Mouse (Mus musculus) limb, embryonic 14.5 days (tissue): ENCODE results near the gene Cnot8. TPM values are rescaled to one million over a fixed set of nuclear protein-coding genes. Genes with fewer than 3 reads are reported as not detected.

Experiments
- ATAC-seq: fragments of 200-750 bp; cut with Nextera tagmentation; 2 replicates; pipeline ENCODE4 v1.8.0; 2017; ENCODE audit warnings: low read depth, moderate number of reproducible peaks, moderate TSS enrichment; ENCODE audit not compliant: low FRiP score
- DNase-seq: peaks from one replicate; pipeline ENCODE4 v3.0.0-alpha.2; 2015; ENCODE audit warnings: low spot score
- H3K27ac ChIP-seq: fragments of 300-500 bp; sonication (generic); replicated peaks from 2 replicates; pipeline ENCODE4 v1.5.1; 2014; ENCODE audit warnings: low read depth, mild to moderate bottlenecking, low read length, moderate library complexity, mixed read lengths
- H3K27me3 ChIP-seq: fragments of 300-500 bp; sonication (generic); 2 replicates; pipeline ENCODE4 v1.6.1; 2014; ENCODE audit warnings: low read length, mixed read lengths; ENCODE audit not compliant: control insufficient read depth, insufficient read depth
- H3K36me3 ChIP-seq: fragments of 300-500 bp; sonication (generic); 2 replicates; pipeline ENCODE4 v1.6.1; 2014; ENCODE audit warnings: mild to moderate bottlenecking, low read length, moderate library complexity, mixed read lengths; ENCODE audit not compliant: control insufficient read depth, insufficient read depth
- H3K4me1 ChIP-seq: fragments of 300-500 bp; sonication (generic); 2 replicates; pipeline ENCODE4 v1.6.1; 2014; ENCODE audit warnings: antibody characterized with exemption, low read length, mixed read lengths; ENCODE audit not compliant: control insufficient read depth, insufficient read depth
- H3K4me2 ChIP-seq: fragments of 300-500 bp; sonication (generic); replicated peaks from 2 replicates; pipeline ENCODE4 v1.6.1; 2014; ENCODE audit warnings: low read depth, mild to moderate bottlenecking, low read length, moderate library complexity; ENCODE audit not compliant: severe bottlenecking
- H3K4me3 ChIP-seq: fragments of 300-500 bp; sonication (generic); replicated peaks from 2 replicates; pipeline ENCODE4 v1.5.1; 2014; ENCODE audit warnings: low read length
- H3K9ac ChIP-seq: fragments of 300-500 bp; sonication (generic); 2 replicates; pipeline ENCODE4 v1.6.1; 2014; ENCODE audit warnings: mild to moderate bottlenecking, low read depth, low read length, moderate library complexity; ENCODE audit not compliant: severe bottlenecking
- H3K9me3 ChIP-seq: fragments of 300-500 bp; sonication (generic); 2 replicates; pipeline ENCODE4 v1.6.1; 2016; ENCODE audit warnings: low read length; ENCODE audit not compliant: control insufficient read depth
- POLR2A ChIP-seq: fragments of 200-500 bp; IDR thresholded peaks from 2 replicates; pipeline ENCODE4 v1.8.0; 2012; ENCODE audit warnings: inconsistent platforms, mild to moderate bottlenecking, moderate library complexity, borderline replicate concordance; ENCODE audit not compliant: insufficient read depth, insufficient read length; ENCODE audit errors: extremely low read depth
- WGBS: fragments of 180-500 bp; shearing (Covaris S2); extraction: QIAGEN DNeasy Blood & Tissue Kit; methylation state at CpG from one replicate; pipeline ENCODE4 v1.1.7; 2014; 5-methylcytosine and 5-hydroxymethylcytosine counted together
- polyA plus RNA-seq, 2 experiments: library from polyadenylated mRNA; depleted of rRNA in 1 of 2; stranded (reverse) in 1 of 2; unstranded in 1 of 2; fragments of >200 nt; fragmentation: Nextera tagmentation in 1 of 2; extraction: Ambion mirVana in 1 of 2; gene quantifications; 2 replicates each; pipeline versions ENCODE4 v1.2.1 to v1.2.3; 2012 to 2014

Cnot8 gene
- polyA plus RNA-seq, 2 experiments: 90.1 to 97.2 TPM

- no peak for ATAC-seq
- WGBS: 91% methylated on average over 11 of the region's 11 CpGs
- Histone ChIP-seq H3K4me2 (no peak overlapping the region), H3K27ac (no peak overlapping the region), H3K4me3 (no peak overlapping the region), H3K27me3 (no peaks in the 10 kb centered on the region), H3K36me3 (peaks cover 87% of the 10 kb centered on the region), H3K4me1 (no peaks in the 10 kb centered on the region), H3K9me3 (no peaks in the 10 kb centered on the region), H3K9ac (no peak overlapping the region)
- TF ChIP-seq POLR2A: no peak
- DNase-seq: no peak
These were observed 34.9 kb downstream of the Cnot8 start for GRCm38 (mm10) chr11:58138821-58139220.

- H3K9ac ChIP-seq: no peak overlapping the region
- 91% methylated on average over 3 of the region's 3 CpGs for WGBS
- no peak for DNase-seq
- H3K36me3 ChIP-seq: peaks cover 87% of the 10 kb centered on the region
- no peak overlapping the region for H3K27ac ChIP-seq
- no peak overlapping the region for H3K4me2 ChIP-seq
- no peaks in the 10 kb centered on the region for H3K9me3 ChIP-seq
- no peak for ATAC-seq
- no peaks in the 10 kb centered on the region for H3K27me3 ChIP-seq
- H3K4me3 ChIP-seq: no peak overlapping the region
- no peaks in the 10 kb centered on the region for H3K4me1 ChIP-seq
- no peak for TF ChIP-seq POLR2A
These were observed 35.5 kb downstream of the Cnot8 start for GRCm38 (mm10) chr11:58139466-58139865.

GRCm38 (mm10) chr11:58143704-58144426 lies 39.9 kb downstream of the Cnot8 start:
- H3K27me3 ChIP-seq: no peaks in the 10 kb centered on the region
- no peaks in the 10 kb centered on the region for H3K4me1 ChIP-seq
- peaks cover 89% of the 10 kb centered on the region for H3K36me3 ChIP-seq
- DNase-seq (no peak), ATAC-seq (no peak)
- no peaks in the 10 kb centered on the region for H3K9me3 ChIP-seq
- H3K4me3 ChIP-seq: no peak overlapping the region
- H3K27ac ChIP-seq: no peak overlapping the region
- no peak overlapping the region for H3K4me2 ChIP-seq
- WGBS: 89% methylated on average over 9 of the region's 9 CpGs
- H3K9ac ChIP-seq: no peak overlapping the region
- TF ChIP-seq POLR2A: no peak

- Histone ChIP-seq H3K9me3 (no peaks in the 10 kb centered on the region), H3K27ac (no peak overlapping the region), H3K27me3 (no peaks in the 10 kb centered on the region), H3K4me3 (no peak overlapping the region), H3K4me2 (no peak overlapping the region), H3K36me3 (peaks cover 84% of the 10 kb centered on the region), H3K4me1 (no peaks in the 10 kb centered on the region), H3K9ac (no peak overlapping the region)
- no peak for DNase-seq
- no peak for TF ChIP-seq POLR2A
- no peak for ATAC-seq
- WGBS: 94% methylated on average over 5 of the region's 5 CpGs
These were observed 42.3 kb downstream of the Cnot8 start for GRCm38 (mm10) chr11:58146241-58146640.

GRCm38 (mm10) chr11:58155458-58155857 lies 51.5 kb downstream of the Cnot8 start:
- WGBS: 91% methylated on average over 9 of the region's 9 CpGs
- no peaks in the 10 kb centered on the region for H3K9me3 ChIP-seq
- H3K4me2 ChIP-seq: no peak overlapping the region
- no peak overlapping the region for H3K27ac ChIP-seq
- DNase-seq (no peak), ATAC-seq (no peak)
- peaks cover 87% of the 10 kb centered on the region for H3K36me3 ChIP-seq
- no peak overlapping the region for H3K4me3 ChIP-seq
- H3K4me1 ChIP-seq: no peaks in the 10 kb centered on the region
- H3K27me3 ChIP-seq: no peaks in the 10 kb centered on the region
- no peak overlapping the region for H3K9ac ChIP-seq
- TF ChIP-seq POLR2A: no peak

- WGBS: 78% methylated on average over 3 of the region's 3 CpGs
- no peak overlapping the region for H3K4me2 ChIP-seq
- no peak for ATAC-seq
- no peaks in the 10 kb centered on the region for H3K4me1 ChIP-seq
- no peak overlapping the region for H3K27ac ChIP-seq
- no peak overlapping the region for H3K9ac ChIP-seq
- no peaks in the 10 kb centered on the region for H3K27me3 ChIP-seq
- peaks cover 89% of the 10 kb centered on the region for H3K36me3 ChIP-seq
- H3K9me3 ChIP-seq: no peaks in the 10 kb centered on the region
- H3K4me3 ChIP-seq: no peak overlapping the region
- TF ChIP-seq POLR2A: no peak
- DNase-seq: no peak
These were observed 52.9 kb downstream of the Cnot8 start for GRCm38 (mm10) chr11:58156871-58157270.
